Mouse (Mus musculus) adrenal gland, postnatal 10 days (tissue): Measurements from ENCODE around the gene Fbxo17. TPM values are rescaled to one million over a fixed set of nuclear protein-coding genes. Genes with fewer than 3 reads are reported as not detected.
"Not testable (repeated sequence)": the region's sequence is repeated elsewhere in the genome, so short reads cannot be mapped to it uniquely, and the experiment has no call there.

ENCODE experiments used
- DNase-seq: peaks from one replicate; pipeline ENCODE4 v3.0.0; 2021; ENCODE audit warnings: mixed read lengths
- long read RNA-seq, 2 experiments: library from polyadenylated mRNA; stranded (forward); transcript quantifications; one replicate each; pipeline ENCODE4 v2.0.0; 2021
- total RNA-seq, 2 experiments: library from RNA; stranded (reverse); gene quantifications; 2 replicates each; pipeline ENCODE4 v1.2.3; 2021

The Fbxo17 gene
- 1 to 10 TPM; 3.7 to 6.0 TPM for total RNA-seq
- long read RNA-seq, experiment 1, transcript Fbxo17-203 (7 exons, 1,563 nt) = major isoform, 9 of 16 reads
- long read RNA-seq, experiment 1, partial matches to known transcripts = 0 of 16 reads
- long read RNA-seq, experiment 1, other reads (novel, unspliced or antisense) = 4 of 16 reads
- long read RNA-seq, experiment 2, transcript Fbxo17-203 (7 exons, 1,563 nt) = major isoform, 5 of 12 reads
- long read RNA-seq, experiment 2, partial matches to known transcripts = 1 of 12 reads
- long read RNA-seq, experiment 2, other reads (novel, unspliced or antisense) = 4 of 12 reads

- DNase-seq = peak; percentile 79
Measured at GRCm38 (mm10) chr7:28716590-28717281, at the start of gene Fbxo17. Gene Fbxo17, plus strand, starts transcription at chr7:28716804.

GRCm38 (mm10) chr7:28671172-28671571 is 45.4 kb upstream of the Fbxo17 start:
- DNase-seq = no peak

DNA sequence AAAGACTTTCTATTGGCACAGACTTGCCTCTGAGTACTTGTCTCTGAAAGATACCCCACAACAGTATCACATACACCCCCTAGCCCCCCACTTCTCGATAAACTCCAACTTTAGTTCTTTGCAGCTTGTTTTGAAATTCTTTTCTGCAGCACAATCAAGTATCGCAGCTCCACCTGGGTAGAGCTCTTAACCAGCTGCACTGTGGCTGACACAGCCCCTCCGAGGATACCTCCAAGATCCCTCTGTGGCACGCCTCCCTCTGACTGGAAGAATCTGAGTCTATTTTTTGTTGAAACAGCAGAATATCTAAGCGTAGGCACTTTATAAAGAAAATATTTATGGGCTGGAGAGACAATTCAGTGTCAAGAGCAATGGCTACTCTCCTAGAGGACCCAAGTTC is 44.3 kb upstream of the Fbxo17 start:
- no peak for DNase-seq

GRCm38 (mm10) chr7:28672786-28673185 is 43.8 kb upstream of the Fbxo17 start:
- not testable (repeated sequence) for DNase-seq

DNA sequence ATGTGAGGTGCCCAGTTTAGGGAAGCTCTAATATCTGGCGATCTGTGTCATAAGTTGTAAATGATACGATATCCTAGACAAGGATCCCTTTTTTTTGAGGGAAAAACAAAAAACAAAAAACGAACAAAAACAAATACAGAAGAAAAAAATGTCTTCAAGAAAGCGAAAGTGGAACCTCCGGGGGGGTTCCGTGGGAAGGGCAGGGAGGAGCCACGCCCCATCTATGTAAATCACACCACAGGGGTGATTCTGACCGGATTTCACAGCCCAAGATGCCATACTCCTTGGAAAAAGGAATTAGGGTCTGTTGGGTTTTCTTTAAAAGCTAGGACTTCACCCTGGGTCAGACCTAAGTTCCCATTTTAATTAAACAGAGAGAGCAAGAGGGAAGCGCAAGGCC is 41.6 kb upstream of the Fbxo17 start:
- DNase-seq = no peak

DNA sequence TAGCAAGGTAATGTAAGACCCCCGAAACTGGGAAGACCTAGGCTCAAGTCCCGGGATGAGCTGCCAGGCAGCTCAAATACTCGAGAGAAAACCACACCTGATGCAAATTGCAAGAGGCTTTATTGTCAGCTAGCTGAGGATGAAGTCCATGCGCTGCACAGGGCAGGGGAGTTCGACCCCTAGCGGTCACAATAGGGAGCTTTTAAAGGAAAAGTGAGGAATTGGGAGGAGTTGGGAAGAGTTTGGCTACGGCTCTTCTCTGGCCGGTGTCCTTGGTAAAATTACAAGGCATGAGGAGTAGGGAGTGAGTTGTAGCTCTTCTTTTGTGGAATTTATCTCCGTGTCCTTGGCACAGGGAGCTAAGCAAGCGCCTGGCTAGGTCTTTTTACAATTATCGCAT is 40.9 kb upstream of the Fbxo17 start:
- DNase-seq = peak; percentile 54

GRCm38 (mm10) chr7:28676811-28677541 is 39.6 kb upstream of the Fbxo17 start:
- no peak for DNase-seq

DNA sequence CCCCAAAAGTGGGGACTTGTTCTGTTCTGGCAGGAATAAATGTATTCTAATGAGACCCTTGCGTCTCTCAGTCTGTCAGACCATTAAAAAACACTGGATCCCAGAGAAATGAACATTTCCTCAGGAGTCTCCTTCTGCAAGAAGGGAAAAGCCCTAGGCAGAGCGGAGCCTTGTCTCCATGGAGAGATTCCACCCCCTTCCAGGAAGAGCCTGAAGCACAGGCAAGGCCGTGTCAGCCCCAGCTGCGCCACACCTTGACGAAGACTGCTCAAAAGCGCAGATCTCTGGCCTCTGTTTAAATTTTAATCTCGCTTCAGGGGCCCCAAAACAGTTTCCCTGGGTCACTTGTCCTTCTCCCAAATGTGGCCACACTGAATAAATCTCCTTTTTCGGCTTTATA is 39.0 kb upstream of the Fbxo17 start:
- DNase-seq = no peak

GRCm38 (mm10) chr7:28691075-28691474 is 25.5 kb upstream of the Fbxo17 start:
- DNase-seq = no peak

GRCm38 (mm10) chr7:28692545-28693320 is 23.9 kb upstream of the Fbxo17 start, which contains the start of gene Fbxo27:
Gene Fbxo27, plus strand, starts transcription at chr7:28692849.
- peak; percentile 24 for DNase-seq

DNA sequence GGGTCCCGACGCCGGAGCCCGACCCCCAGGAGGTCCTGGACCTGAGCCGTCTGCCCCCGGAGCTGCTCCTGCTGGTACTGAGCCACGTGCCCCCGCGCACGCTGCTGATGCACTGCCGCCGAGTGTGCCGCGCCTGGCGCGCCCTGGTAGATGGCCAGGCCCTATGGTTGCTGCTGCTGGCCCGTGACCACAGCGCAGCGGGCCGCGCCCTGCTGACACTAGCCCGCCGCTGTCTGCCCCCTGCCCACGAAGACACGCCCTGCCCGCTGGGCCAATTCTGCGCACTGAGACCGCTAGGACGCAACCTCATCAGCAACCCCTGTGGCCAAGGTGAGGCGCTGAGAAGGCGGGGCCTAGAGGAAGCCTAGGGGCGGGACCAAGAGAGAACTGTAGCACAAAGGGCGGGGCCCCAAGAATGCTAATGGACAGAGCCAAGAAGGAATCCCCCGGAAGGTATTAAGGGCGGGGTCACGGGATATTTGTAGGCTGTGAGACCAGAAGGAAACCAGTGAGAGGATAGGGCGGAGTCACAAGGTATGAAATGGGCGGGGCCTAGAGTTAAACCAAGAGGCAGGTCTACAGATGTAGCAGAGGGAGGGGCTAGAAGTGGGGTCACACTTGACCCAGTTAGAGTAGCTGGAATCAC is 23.2 kb upstream of the Fbxo17 start:
- DNase-seq = peak; percentile 65

DNA sequence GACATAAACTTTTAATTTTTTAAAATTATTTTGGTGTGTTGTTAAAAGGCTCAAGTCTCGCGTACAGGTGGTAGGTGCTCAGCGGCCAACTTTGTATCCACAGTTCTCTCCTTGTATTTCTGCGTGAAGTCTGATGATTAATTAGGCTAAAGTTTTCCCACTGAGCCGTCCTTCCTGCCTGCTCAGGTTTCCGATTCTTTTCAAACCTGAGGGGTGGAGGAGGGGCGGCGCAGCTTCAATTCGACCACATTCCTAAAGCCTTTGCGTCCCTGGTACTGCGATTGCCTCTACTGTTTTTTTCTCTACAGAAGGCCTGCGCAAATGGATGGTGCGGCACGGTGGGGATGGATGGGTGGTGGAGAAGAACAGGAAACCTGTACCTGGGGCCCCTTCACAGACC is 22.2 kb upstream of the Fbxo17 start:
- no peak for DNase-seq

DNA sequence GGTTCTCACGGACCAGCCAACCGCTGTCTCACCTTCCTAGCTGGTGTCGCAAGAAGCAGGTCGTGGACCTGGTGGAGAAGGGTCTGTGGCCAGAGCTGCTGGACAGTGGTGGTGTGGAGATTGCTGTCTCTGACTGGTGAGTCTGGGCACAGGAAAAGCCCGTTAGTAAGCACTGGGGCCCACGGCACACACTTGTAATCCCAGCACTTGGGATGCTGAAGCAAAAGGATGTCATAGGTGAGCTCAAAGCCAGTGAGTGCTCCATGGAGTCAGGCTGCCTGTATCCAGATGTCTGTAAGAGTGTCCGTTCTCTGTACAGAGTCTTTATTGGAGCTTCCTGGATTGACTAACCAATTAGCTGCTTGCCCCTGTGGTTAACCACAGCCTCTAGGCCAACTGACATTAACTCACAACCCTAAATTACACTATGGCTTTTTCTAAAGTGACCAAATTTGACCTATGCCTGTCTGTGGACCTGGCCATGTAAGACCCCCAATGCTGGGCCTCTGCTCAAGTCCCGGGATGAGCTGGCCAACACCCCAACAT is 21.6 kb upstream of the Fbxo17 start:
- DNase-seq = no peak

- DNase-seq = no peak
Measured at GRCm38 (mm10) chr7:28697277-28697676, 19.3 kb upstream of the Fbxo17 start.

- DNase-seq = no peak
Measured at GRCm38 (mm10) chr7:28700269-28700668, 16.3 kb upstream of the Fbxo17 start.

DNA sequence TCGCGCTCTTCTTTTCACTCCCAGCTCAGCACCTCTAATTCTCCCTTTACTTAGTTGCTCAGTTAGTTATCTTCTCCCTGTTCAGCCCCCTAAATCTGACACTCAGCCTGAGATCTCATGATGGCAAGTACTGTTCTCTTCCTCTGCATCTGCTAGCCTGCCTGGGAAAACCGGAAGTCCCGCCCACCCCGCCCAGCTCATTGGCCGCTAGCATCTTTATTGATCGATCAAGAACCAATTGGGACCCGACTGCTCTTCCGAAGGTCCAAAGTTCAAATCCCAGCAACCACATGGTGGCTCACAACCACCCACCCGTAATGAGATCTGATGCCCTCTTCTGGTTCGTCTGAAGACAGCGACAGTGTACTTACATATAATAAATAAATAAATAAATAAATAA is 15.3 kb upstream of the Fbxo17 start:
- not testable (repeated sequence) for DNase-seq

GRCm38 (mm10) chr7:28702601-28703143 is 13.9 kb upstream of the Fbxo17 start:
- DNase-seq = no peak

- no peak for DNase-seq
Measured at GRCm38 (mm10) chr7:28709454-28709853, 7.2 kb upstream of the Fbxo17 start.

- no peak for DNase-seq
Measured at GRCm38 (mm10) chr7:28710962-28711361, 5.6 kb upstream of the Fbxo17 start.

- no peak for DNase-seq
Measured at GRCm38 (mm10) chr7:28714667-28715066, 1.9 kb upstream of the Fbxo17 start.

- DNase-seq = no peak
Measured at GRCm38 (mm10) chr7:28715598-28715997, 1.0 kb upstream of the Fbxo17 start.
